Mouse (Mus musculus) olfactory bulb, adult 2 months (tissue): ENCODE measurements at regions not wholly inside any gene's neighbourhood (a gene's known extent, or its start where the extent isn't known, plus 50 kb on each side); places are given as distances from the start of the nearest gene placed in this dataset.

ENCODE experiments used
- CTCF ChIP-seq: fragments of 200-500 bp; IDR thresholded peaks from 2 replicates; pipeline ENCODE4 v1.5.1; 2012; ENCODE audit warnings: low read depth, mild to moderate bottlenecking, low read length, moderate library complexity; ENCODE audit not compliant: insufficient read depth
- POLR2A ChIP-seq: fragments of 200-500 bp; IDR thresholded peaks from 2 replicates; pipeline ENCODE4 v1.6.1; 2012; ENCODE audit warnings: mild to moderate bottlenecking, low read depth, low read length, moderate library complexity; ENCODE audit not compliant: insufficient read depth

GRCm38 (mm10) chr13:71460097-71460496, 503.4 kb downstream of the Irx1 start:
- TF ChIP-seq CTCF (no peak), POLR2A (no peak)
